Mouse (Mus musculus) cerebellum, adult 2 months (tissue): ENCODE measurements around the gene Map4k2.

ENCODE experiments used
- CTCF ChIP-seq: fragments of 200-500 bp; IDR thresholded peaks from 2 replicates; pipeline ENCODE4 v1.5.1; 2011; ENCODE audit warnings: low read depth, mild to moderate bottlenecking, control low read depth, low read length, moderate library complexity, borderline replicate concordance; ENCODE audit not compliant: insufficient read depth
- POLR2A ChIP-seq: fragments of 200-500 bp; IDR thresholded peaks from 2 replicates; pipeline ENCODE4 v1.6.1; 2011; ENCODE audit warnings: low read length, control low read depth, borderline replicate concordance; ENCODE audit not compliant: insufficient read depth

DNA sequence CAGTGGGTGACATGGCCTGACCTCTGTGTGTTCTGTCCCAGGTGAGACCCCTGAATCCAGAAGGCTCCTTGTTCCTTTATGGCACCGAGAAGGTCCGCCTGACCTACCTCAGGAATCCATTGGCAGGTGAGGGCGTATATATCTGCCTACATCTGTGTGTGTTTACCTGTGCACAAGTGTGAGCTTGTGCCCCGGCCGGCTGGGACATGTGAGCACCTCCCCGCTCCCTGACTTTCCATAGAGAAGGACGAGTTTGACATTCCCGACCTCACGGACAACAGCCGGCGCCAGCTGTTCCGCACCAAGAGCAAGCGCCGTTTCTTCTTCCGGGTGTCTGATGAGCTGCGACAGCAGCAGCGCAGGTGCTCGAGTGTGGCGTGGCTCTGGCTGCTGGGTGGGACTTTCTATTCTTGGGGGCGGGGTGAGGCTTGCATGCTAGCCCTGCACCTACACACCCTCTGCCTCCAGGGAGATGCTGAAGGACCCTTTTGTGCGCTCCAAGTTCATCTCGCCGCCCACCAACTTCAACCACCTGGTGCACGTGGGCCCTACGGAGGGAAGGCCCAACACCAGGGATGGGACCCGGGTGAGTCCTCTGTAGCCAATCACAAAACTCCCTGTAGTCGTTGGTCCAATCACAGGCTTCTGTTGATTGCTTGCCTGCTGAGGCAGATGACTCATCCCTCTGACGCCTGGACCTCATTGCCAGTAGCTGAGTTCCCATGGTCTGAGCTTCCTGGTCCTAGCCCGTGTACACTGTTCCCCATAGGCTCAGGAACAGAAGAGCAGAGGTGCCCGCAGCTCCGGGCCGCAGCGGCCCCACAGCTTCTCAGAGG lies 18.9 kb upstream of the Map4k2 start:
- no peak for TF ChIP-seq CTCF
- TF ChIP-seq POLR2A, result no peak
